Mouse (Mus musculus) cerebellum, adult 18-20 months (tissue): ENCODE measurements around the gene Glmn.

Experiments used
- DNase-seq, 2 experiments: peaks; one replicate each; pipeline ENCODE4 v3.0.0; 2021

Gene Glmn

GRCm38 (mm10) chr5:107597301-107598077, at the start of gene Glmn, which contains the start of gene Rpap2:
Gene Glmn, minus strand, starts transcription at chr5:107597888.
Gene Rpap2, plus strand, starts transcription at chr5:107597373.
- DNase-seq, result peak; percentile 86 to 91

DNA sequence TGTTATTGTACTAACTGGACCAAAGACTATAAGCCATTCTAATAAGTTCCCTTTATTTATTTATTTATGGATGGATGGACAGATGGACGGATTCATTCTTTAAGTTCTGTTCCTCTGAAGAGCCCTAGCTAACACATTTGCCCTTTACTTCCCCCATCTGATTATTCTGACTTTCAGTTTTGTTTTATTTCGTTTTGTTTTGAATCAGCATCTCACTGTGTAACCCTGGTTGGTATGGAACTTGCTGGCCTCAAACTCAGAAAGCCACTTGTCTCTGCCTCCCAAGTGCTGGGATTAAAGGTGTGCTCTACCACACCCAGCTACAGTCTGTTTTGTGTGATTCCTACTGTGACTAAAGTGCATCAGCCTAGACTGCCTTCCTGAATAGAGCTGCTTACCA, 48.2 kb upstream of the Glmn start:
- DNase-seq, result no peak

DNA sequence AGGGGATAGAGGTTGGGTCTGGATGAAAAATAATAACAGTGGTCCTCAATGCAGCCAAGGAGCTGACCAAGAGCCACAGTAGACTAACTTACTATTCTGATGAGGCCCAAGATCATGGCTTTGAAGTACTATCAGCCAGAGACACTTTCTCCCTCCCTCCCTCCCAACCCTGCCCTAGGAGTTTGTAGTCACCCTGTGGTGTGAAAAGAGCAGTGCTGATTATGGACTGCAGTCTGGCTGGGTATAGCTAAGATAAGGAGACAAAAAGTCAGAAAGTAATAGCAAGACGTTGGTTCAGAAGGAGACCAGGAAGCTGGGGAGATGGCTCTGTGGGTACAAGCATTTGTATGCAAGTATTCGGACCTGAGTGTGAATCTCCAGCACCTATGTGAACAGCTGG, 46.9 kb upstream of the Glmn start:
- DNase-seq, result no peak

GRCm38 (mm10) chr5:107638366-107638765, 40.7 kb upstream of the Glmn start:
- no peak for DNase-seq

- DNase-seq, result no peak
Observed at GRCm38 (mm10) chr5:107637106-107637505, 39.4 kb upstream of the Glmn start.

- no peak for DNase-seq
Observed at GRCm38 (mm10) chr5:107633651-107634050, 36.0 kb upstream of the Glmn start.

GRCm38 (mm10) chr5:107621327-107621726, 23.6 kb upstream of the Glmn start:
- no peak for DNase-seq

DNA sequence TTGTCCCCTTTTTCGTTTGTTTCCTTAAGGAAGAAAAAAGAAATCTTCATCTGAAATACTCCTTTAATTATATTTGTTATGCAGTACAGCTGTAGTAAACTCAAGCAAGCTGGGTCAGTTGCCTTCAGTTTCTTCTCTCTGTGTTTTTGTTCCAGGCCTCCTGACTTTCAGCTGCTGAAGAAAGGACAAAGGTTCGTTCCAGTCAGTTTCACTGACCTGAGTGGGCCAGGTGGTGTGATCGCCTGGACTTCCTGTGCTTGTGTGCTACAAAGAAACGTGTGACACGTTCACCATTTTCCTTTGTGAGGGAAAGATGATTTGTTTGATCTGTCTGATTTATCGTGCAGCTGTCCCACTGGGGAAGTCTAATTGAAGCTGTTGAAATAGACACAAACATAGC, 20.3 kb upstream of the Glmn start:
- DNase-seq, result no peak

- peak; percentile 61 to 64 for DNase-seq
Observed at GRCm38 (mm10) chr5:107611224-107611623, 13.5 kb upstream of the Glmn start.

- DNase-seq, result no peak
Observed at GRCm38 (mm10) chr5:107598380-107598779, 692 bp upstream of the Glmn start.

GRCm38 (mm10) chr5:107569148-107569547, 28.5 kb downstream of the Glmn start:
- no peak for DNase-seq

DNA sequence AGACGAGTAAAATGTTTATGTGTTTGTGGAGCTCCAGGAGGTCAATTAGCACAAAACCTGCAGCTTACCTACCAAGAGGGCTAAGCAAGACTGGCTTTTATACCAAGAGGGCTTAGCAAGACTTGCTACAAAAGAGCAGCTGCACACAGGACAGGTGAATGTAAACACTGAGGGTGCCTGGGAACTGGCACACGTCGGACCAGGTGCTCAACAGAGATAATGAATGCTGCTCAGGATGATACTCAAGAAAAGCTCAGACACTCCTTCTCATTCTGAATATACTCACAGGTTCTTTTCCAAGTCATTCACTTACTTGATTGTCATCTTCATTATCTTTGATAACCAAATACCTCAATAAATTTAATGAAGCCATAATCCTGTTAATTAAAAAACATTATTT, 40.7 kb downstream of the Glmn start:
- DNase-seq, result no peak

GRCm38 (mm10) chr5:107554336-107554735, 43.4 kb downstream of the Glmn start:
- DNase-seq, result no peak

DNA sequence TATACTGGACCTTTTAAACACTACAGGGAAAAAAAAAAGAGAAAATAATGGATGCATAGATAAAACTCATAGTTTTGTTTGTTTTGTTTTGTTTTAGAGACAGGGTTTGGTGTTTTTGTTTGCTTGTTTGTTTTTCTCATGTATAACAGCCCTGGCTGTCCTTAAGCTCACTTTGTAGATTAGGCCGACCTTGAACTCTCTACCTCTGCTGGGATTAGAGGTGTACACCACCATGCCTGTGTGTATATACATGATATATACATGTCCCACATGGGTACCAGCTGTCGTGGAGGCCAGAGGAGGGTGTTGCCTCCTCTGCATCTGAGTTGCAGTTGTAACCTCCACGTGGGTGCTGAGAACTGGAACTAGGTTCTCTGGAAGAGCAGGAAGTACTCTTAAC, 49.2 kb downstream of the Glmn start:
- no peak for DNase-seq

DNA sequence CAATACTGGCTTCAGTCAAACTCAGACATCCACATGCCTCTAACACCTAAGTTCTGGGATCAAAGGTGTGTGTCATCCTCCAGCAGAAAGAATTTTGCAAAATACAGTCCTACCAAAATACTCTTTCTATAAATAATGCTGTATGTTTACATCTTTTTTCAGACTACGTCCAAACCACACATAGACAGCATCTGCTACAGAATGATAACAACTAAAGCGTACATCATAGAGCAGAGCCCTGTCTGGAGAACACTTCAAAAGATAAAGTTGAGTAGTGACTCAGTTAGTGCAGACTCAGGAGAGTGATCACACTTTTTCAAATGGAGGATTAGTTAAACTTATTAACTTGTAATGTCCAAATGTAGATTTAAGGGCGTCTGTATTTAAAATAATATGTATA, 49.7 kb downstream of the Glmn start:
- DNase-seq, result no peak

GRCm38 (mm10) chr5:107545927-107546326, 51.8 kb downstream of the Glmn start:
- no peak for DNase-seq

DNA sequence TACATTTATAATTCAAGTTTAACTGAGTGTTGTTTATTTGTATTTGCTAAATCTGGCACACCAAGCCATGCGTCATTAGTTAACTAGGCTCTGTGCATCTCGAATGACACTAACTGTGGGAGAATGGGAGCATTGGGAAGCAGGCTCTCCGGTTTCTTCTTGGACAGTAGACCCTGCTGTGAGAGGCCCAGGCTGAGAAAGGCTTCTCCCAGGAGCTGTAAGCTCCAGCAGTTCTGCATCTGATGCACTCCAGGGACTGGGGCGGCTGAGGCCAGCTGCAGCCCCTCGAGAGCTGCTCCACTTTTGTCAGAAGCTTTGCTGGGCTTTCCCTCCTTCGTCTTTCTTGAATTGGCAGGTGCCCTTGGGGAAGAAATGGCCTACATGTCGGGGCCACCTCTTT, 56.0 kb downstream of the Glmn start:
- no peak for DNase-seq

- no peak for DNase-seq
Observed at GRCm38 (mm10) chr5:107534581-107534980, 63.1 kb downstream of the Glmn start, which contains the start of gene 1700028K03Rik. Gene 1700028K03Rik, plus strand, starts transcription at chr5:107534709.

DNA sequence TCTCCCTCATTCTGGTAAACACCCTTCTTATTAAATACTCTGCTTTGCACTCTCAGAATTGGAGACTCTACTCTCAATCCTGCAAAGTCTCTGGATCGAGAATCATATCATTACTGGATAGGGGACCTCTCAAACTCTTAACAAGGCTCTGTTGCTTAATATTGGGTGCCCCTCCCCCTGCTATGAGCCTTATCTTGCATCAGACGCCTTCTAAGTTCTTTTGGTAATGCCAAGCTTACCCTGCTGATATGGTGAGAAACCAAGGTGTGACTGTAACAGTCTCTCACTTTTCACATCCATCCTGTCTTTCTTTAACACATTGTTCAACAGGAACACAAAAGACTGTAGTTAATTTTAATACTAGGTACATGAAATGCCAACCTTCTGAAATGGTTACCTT, 64.1 kb downstream of the Glmn start:
- no peak for DNase-seq

DNA sequence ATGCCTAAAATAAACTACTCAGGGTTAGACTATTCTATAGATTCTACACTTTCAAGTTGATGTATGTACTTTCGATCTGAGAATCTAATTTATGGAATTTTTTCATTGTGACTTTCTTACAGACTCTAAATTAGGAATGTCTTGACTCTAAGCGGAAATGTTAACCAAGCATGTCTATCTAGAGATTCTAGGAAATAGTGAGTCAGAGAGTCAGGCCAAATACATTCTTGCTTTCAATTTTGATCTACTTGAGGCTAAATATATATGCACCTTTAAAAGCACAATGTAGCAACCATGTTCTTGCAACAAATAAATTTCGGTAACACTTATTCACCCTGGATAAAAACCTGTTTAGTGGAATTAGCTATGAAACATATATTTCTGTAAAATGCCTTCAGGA, 68.8 kb downstream of the Glmn start:
- DNase-seq, result no peak

DNA sequence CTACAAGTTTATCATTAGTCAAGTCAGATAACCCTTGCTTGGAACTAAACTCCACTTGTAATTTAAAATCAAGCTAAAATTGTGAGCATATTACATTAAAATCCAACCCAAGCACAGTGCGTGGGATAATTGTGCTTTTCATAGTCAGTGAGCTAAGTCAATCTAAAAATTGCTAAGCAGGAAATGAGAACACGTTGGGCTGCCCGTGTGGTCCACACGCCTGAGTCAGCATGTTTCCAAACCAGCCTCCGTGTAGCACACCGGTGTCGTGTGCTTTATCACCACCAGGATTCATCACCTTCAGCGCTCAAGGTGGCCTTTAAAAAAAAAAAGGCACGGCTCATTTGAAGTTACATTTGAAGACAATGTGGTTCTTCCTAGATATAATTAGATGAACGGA, 73.4 kb downstream of the Glmn start:
- no peak for DNase-seq

DNA sequence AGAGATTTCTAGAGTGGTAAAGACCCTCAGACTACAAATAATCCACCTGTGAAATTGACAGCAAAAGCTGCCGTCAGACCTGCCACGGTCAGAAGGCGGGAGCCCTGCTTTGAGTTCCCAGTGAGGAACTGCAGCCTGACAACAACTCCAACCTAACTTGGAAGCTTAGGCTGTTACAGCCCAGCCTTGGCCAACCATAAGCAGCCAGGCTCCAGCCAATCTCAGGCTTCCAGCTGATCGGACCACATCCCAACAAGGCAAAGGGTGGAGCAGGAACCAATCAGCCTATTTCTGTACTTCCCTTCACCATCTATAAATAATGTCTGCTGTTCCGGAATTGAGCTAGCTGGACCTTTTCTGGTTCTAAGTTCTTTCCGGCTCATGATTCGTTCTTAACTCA, 75.8 kb downstream of the Glmn start:
- DNase-seq, result no peak

DNA sequence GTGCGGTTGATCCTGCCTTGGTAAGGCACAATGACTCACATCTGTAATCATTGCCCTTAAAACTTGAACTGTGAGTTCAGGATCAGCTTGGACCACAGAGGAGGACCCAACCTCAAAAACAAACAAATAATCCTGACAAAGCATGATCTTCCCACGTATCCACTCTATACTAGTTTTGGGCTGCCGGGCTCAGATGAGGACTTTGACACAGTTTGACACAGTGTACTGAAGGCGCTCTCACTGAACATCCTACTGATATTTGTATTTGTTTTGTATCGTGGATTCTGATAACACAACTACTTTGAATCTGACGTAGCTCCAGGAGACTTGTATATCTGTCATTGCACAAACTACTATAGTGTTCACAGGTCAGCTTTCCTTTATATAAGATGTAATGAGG, 76.3 kb downstream of the Glmn start:
- no peak for DNase-seq

DNA sequence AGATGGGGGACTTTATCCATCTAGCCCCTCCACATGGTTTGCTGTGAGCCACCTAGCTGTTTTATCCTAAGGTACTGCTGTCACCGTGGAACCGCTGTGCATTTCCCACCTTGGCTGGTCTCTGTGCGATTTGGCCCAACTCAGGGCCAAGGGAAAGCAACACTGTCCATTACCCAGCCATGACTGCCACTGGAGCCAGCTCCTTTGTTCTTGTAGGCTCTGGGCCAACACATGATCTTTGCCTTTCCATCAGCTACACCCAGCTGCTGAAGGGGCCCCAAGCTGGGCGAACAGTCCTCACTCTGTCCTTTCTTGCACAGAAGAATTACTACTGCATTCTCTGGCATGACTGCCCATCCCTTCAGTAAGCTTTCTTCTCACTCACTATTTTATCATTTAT, 79.1 kb downstream of the Glmn start:
- DNase-seq, result no peak

- no peak for DNase-seq
Observed at GRCm38 (mm10) chr5:107516087-107516486, 81.6 kb downstream of the Glmn start.
